Mouse (Mus musculus) kidney, embryonic 15.5 days (tissue): ENCODE results near the gene Nat8l. TPM values are rescaled to one million over a fixed set of nuclear protein-coding genes. Genes with fewer than 3 reads are reported as not detected.

Experiments
- ATAC-seq: fragments of 200-750 bp; cut with Nextera tagmentation; replicated peaks from 2 replicates; pipeline ENCODE4 v1.8.0; 2017; ENCODE audit warnings: moderate TSS enrichment; ENCODE audit not compliant: low FRiP score
- H3K27ac ChIP-seq: fragments of 300-500 bp; sonication (generic); 2 replicates; pipeline ENCODE4 v1.5.1; 2015; ENCODE audit warnings: mild to moderate bottlenecking, inconsistent platforms
- H3K27me3 ChIP-seq: fragments of 300-500 bp; sonication (generic); 2 replicates; pipeline ENCODE4 v1.6.1; 2015; ENCODE audit warnings: inconsistent platforms
- H3K36me3 ChIP-seq: fragments of 300-500 bp; sonication (generic); 2 replicates; pipeline ENCODE4 v1.6.1; 2015; ENCODE audit warnings: inconsistent platforms
- H3K4me1 ChIP-seq: fragments of 300-500 bp; sonication (generic); 2 replicates; pipeline ENCODE4 v1.6.1; 2015; ENCODE audit warnings: inconsistent platforms
- H3K4me2 ChIP-seq: fragments of 300-500 bp; sonication (generic); 2 replicates; pipeline ENCODE4 v1.6.1; 2015; ENCODE audit warnings: moderate library complexity, mild to moderate bottlenecking, inconsistent platforms
- H3K4me3 ChIP-seq: fragments of 300-500 bp; sonication (generic); replicated peaks from 2 replicates; pipeline ENCODE4 v1.5.1; 2015; ENCODE audit warnings: mild to moderate bottlenecking, inconsistent platforms
- H3K9ac ChIP-seq: fragments of 300-500 bp; sonication (generic); 2 replicates; pipeline ENCODE4 v1.6.1; 2015; ENCODE audit warnings: mild to moderate bottlenecking, inconsistent platforms
- H3K9me3 ChIP-seq: fragments of 300-500 bp; sonication (generic); replicated peaks from 2 replicates; pipeline ENCODE4 v1.6.1; 2016; ENCODE audit warnings: inconsistent platforms
- WGBS: fragments of 180-500 bp; shearing (Covaris S2); methylation state at CpG from one replicate; pipeline ENCODE4 v1.1.7; 2015; ENCODE audit warnings: mixed read lengths; 5-methylcytosine and 5-hydroxymethylcytosine counted together
- polyA plus RNA-seq: library from polyadenylated mRNA; unstranded; fragments of >200 nt; fragmentation: Nextera tagmentation; extraction: Ambion mirVana; gene quantifications from 2 replicates; pipeline ENCODE4 v1.2.1, GENCODE M21; 2015

The Nat8l gene
- polyA plus RNA-seq, 1 experiment from 2014 or later = 0.39 TPM

- no peak for ATAC-seq
- no peak overlapping the region for H3K27ac ChIP-seq
- H3K27me3 ChIP-seq = no peaks in the 10 kb centered on the region
- no peak overlapping the region for H3K4me3 ChIP-seq
- H3K36me3 ChIP-seq = no peaks in the 10 kb centered on the region
- H3K9me3 ChIP-seq = no peaks in the 10 kb centered on the region
- H3K4me2 ChIP-seq = no peak overlapping the region
- 80% methylated on average over 4 of the region's 4 CpGs for WGBS
- H3K9ac ChIP-seq = no peak overlapping the region
- no peaks in the 10 kb centered on the region for H3K4me1 ChIP-seq
Observed at GRCm38 (mm10) chr5:34007392-34007941, 11.7 kb downstream of the Nat8l start.

- H3K36me3 ChIP-seq = no peaks in the 10 kb centered on the region
Observed at GRCm38 (mm10) chr5:34014652-34015051, 18.9 kb downstream of the Nat8l start.

GRCm38 (mm10) chr5:34018968-34019367, 23.2 kb downstream of the Nat8l start:
- WGBS = 81% methylated on average over 4 of the region's 4 CpGs

More at GRCm38 (mm10) chr5:34014652-34015051, 18.9 kb downstream of the Nat8l start:
- Histone ChIP-seq H3K27me3 (no peaks in the 10 kb centered on the region), H3K4me2 (no peak overlapping the region), H3K9ac (no peak overlapping the region), H3K4me1 (no peaks in the 10 kb centered on the region), H3K27ac (no peak overlapping the region), H3K4me3 (no peak overlapping the region), H3K9me3 (no peaks in the 10 kb centered on the region)
- WGBS = 51% methylated on average over 1 of the region's 1 CpGs
- no peak for ATAC-seq

GRCm38 (mm10) chr5:34030101-34030500, 34.3 kb downstream of the Nat8l start:
- ATAC-seq = no peak
- WGBS = 66% methylated on average over 4 of the region's 4 CpGs
- Histone ChIP-seq H3K27me3 (no peaks in the 10 kb centered on the region), H3K9me3 (no peaks in the 10 kb centered on the region), H3K36me3 (no peaks in the 10 kb centered on the region), H3K4me2 (no peak overlapping the region), H3K4me1 (no peaks in the 10 kb centered on the region), H3K27ac (no peak overlapping the region), H3K4me3 (no peak overlapping the region), H3K9ac (no peak overlapping the region)

More at GRCm38 (mm10) chr5:34018968-34019367, 23.2 kb downstream of the Nat8l start:
- Histone ChIP-seq H3K27me3 (no peaks in the 10 kb centered on the region), H3K27ac (no peak overlapping the region), H3K4me3 (no peak overlapping the region), H3K9ac (no peak overlapping the region), H3K9me3 (no peaks in the 10 kb centered on the region), H3K36me3 (no peaks in the 10 kb centered on the region), H3K4me1 (no peaks in the 10 kb centered on the region), H3K4me2 (no peak overlapping the region)
- ATAC-seq = no peak

- Histone ChIP-seq H3K36me3 (no peaks in the 10 kb centered on the region), H3K4me1 (no peaks in the 10 kb centered on the region), H3K27me3 (no peaks in the 10 kb centered on the region), H3K9me3 (no peaks in the 10 kb centered on the region), H3K27ac (no peak overlapping the region), H3K4me2 (no peak overlapping the region), H3K9ac (no peak overlapping the region), H3K4me3 (no peak overlapping the region)
- WGBS = 69% methylated on average over 6 of the region's 6 CpGs
- ATAC-seq = no peak
Observed at GRCm38 (mm10) chr5:34031022-34031421, 35.2 kb downstream of the Nat8l start.

- H3K4me3 ChIP-seq = no peak overlapping the region
- no peaks in the 10 kb centered on the region for H3K4me1 ChIP-seq
- no peak overlapping the region for H3K9ac ChIP-seq
- WGBS = 74% methylated on average over 3 of the region's 3 CpGs
- no peak overlapping the region for H3K4me2 ChIP-seq
- no peak for ATAC-seq
- no peaks in the 10 kb centered on the region for H3K36me3 ChIP-seq
- no peaks in the 10 kb centered on the region for H3K9me3 ChIP-seq
- H3K27ac ChIP-seq = no peak overlapping the region
- H3K27me3 ChIP-seq = no peaks in the 10 kb centered on the region
Observed at GRCm38 (mm10) chr5:34032520-34032919, 36.7 kb downstream of the Nat8l start.

Other genes starting within 250 kb of the Nat8l start
- gene Letm1, start 213.2 kb upstream of the Nat8l start, polyA plus RNA-seq = 45.7 and 48.4 TPM in 2 replicates
- gene Nsd2, start 175.3 kb upstream of the Nat8l start, polyA plus RNA-seq = 45.2 and 45.4 TPM in 2 replicates
- 62.3 and 64.1 TPM in 2 replicates for gene Nelfa, start 59.6 kb upstream of the Nat8l start, polyA plus RNA-seq
- 105 TPM in 2 replicates for gene Gm1673, start 12.6 kb upstream of the Nat8l start, polyA plus RNA-seq
- 0.31 and 0.34 TPM in 2 replicates for gene Poln, start 173.5 kb downstream of the Nat8l start, polyA plus RNA-seq
- gene Haus3, start 173.5 kb downstream of the Nat8l start, polyA plus RNA-seq = 37.8 and 46.1 TPM in 2 replicates
- 40.6 and 44.3 TPM in 2 replicates for gene Mxd4, start 191.7 kb downstream of the Nat8l start, polyA plus RNA-seq